Mouse (Mus musculus) MEL (cell line): ENCODE results near the gene Slc13a2. TPM values are rescaled to one million over a fixed set of nuclear protein-coding genes. Genes with fewer than 3 reads are reported as not detected.
A peak's percentile ranks its signal among the peaks of the same experiment; 100 is the strongest.

Experiments used
- DNase-seq: peaks from one replicate; pipeline ENCODE4 v3.0.0; 2011; ENCODE audit warnings: low read depth, low spot score
- H3K27ac ChIP-seq: 2 replicates; pipeline ENCODE4 v1.5.1; 2012; ENCODE audit warnings: low read depth, mild to moderate bottlenecking, control low read depth, low read length, moderate library complexity; ENCODE audit not compliant: control insufficient read depth
- H3K27me3 ChIP-seq, 2 experiments: fragments of 150-350 bp in 1 of 2; sonication (generic) in 1 of 2; 2 replicates each; pipeline ENCODE4 v1.6.1; 2012; ENCODE audit warnings: low read length in 2 of 2, mild to moderate bottlenecking in 2 of 2, improper control_type of control experiment in 1 of 2, moderate library complexity in 1 of 2; ENCODE audit not compliant: insufficient read depth in 2 of 2, control insufficient read depth in 1 of 2
- H3K36me3 ChIP-seq, 2 experiments: 2 replicates each; pipeline ENCODE4 v1.6.1; 2012 to 2014; ENCODE audit warnings: low read length in 2 of 2, improper control_type of control experiment in 1 of 2, inconsistent platforms in 1 of 2, mild to moderate bottlenecking in 1 of 2; ENCODE audit not compliant: insufficient read depth in 2 of 2, control insufficient read depth in 1 of 2
- H3K4me1 ChIP-seq, 2 experiments: fragments of 150-350 bp in 1 of 2; sonication (generic) in 1 of 2; 2 replicates each; pipeline ENCODE4 v1.6.1; 2012; ENCODE audit warnings: low read length in 2 of 2, improper control_type of control experiment in 1 of 2, mild to moderate bottlenecking in 1 of 2; ENCODE audit not compliant: insufficient read depth in 2 of 2, control insufficient read depth in 1 of 2
- H3K4me3 ChIP-seq, 2 experiments: fragments of 150-350 bp in 1 of 2; sonication (generic) in 1 of 2; 2 replicates each; pipeline ENCODE4 v1.5.1; 2012; ENCODE audit warnings: low read depth in 2 of 2, low read length in 2 of 2, mild to moderate bottlenecking in 2 of 2, moderate library complexity in 2 of 2, control low read depth in 1 of 2, improper control_type of control experiment in 1 of 2; ENCODE audit not compliant: control insufficient read depth in 1 of 2, insufficient read depth in 1 of 2
- H3K79me2 ChIP-seq: 2 replicates; pipeline ENCODE4 v1.6.1; 2012; ENCODE audit warnings: mild to moderate bottlenecking, low read length, moderate library complexity; ENCODE audit not compliant: control insufficient read depth, poor library complexity, insufficient read depth
- H3K9ac ChIP-seq: 2 replicates; pipeline ENCODE4 v1.6.1; 2012; ENCODE audit warnings: low read depth, mild to moderate bottlenecking, control low read depth, low read length, moderate library complexity; ENCODE audit not compliant: control insufficient read depth, poor library complexity, severe bottlenecking
- H3K9me3 ChIP-seq: fragments of 150-350 bp; sonication (generic); replicated peaks from 2 replicates; pipeline ENCODE4 v1.6.1; 2012; ENCODE audit warnings: mild to moderate bottlenecking, low read length, improper control_type of control experiment, moderate library complexity; ENCODE audit not compliant: insufficient read depth
- BHLHE40 ChIP-seq: IDR thresholded peaks from 2 replicates; pipeline ENCODE4 v1.6.1; 2012; ENCODE audit warnings: low read depth, mild to moderate bottlenecking, inconsistent platforms, low read length, improper control_type of control experiment, borderline replicate concordance
- CHD1 ChIP-seq: IDR thresholded peaks from 2 replicates; pipeline ENCODE4 v1.6.1; 2012; ENCODE audit warnings: low read depth, mild to moderate bottlenecking, inconsistent platforms, low read length, improper control_type of control experiment
- CHD2 ChIP-seq: IDR thresholded peaks from 2 replicates; pipeline ENCODE4 v1.6.1; 2011; ENCODE audit warnings: low read length, improper control_type of control experiment
- CTCF ChIP-seq, 3 experiments: IDR thresholded peaks in 2 of 3; conservative IDR thresholded peaks in 1 of 3; 2 replicates each; pipeline ENCODE4 v1.5.1; 2011 to 2012; ENCODE audit warnings: low read length in 3 of 3, low read depth in 2 of 3, mild to moderate bottlenecking in 2 of 3, improper control_type of control experiment in 1 of 3, inconsistent platforms in 1 of 3, mixed read lengths in 1 of 3, moderate library complexity in 1 of 3; ENCODE audit not compliant: control insufficient read depth in 1 of 3, insufficient read depth in 1 of 3, poor library complexity in 1 of 3, severe bottlenecking in 1 of 3
- E2F4 ChIP-seq: IDR thresholded peaks from 2 replicates; pipeline ENCODE4 v1.6.1; 2011; ENCODE audit warnings: low read depth, low read length, improper control_type of control experiment, borderline replicate concordance
- EP300 ChIP-seq, 2 experiments: IDR thresholded peaks; 2 replicates each; pipeline ENCODE4 v1.6.1; 2011; ENCODE audit warnings: improper control_type of control experiment in 2 of 2, low read length in 2 of 2, low read depth in 1 of 2, mild to moderate bottlenecking in 1 of 2
- ETS1 ChIP-seq: IDR thresholded peaks from 2 replicates; pipeline ENCODE4 v1.6.1; 2012; ENCODE audit warnings: low read depth, mild to moderate bottlenecking, inconsistent platforms, low read length, improper control_type of control experiment, moderate library complexity
- GABPA ChIP-seq: IDR thresholded peaks from 2 replicates; pipeline ENCODE4 v1.6.1; 2012; ENCODE audit warnings: low read depth, mild to moderate bottlenecking, inconsistent platforms, low read length, improper control_type of control experiment, moderate library complexity
- GATA1 ChIP-seq: IDR thresholded peaks from 2 replicates; pipeline ENCODE4 v1.6.1; 2011; ENCODE audit warnings: low read depth, low read length, improper control_type of control experiment
- HCFC1 ChIP-seq: IDR thresholded peaks from 2 replicates; pipeline ENCODE4 v1.6.1; 2012; ENCODE audit warnings: low read depth, mild to moderate bottlenecking, inconsistent platforms, low read length, improper control_type of control experiment, moderate library complexity
- JUND ChIP-seq: IDR thresholded peaks from 2 replicates; pipeline ENCODE4 v1.6.1; 2011; ENCODE audit warnings: low read depth, mild to moderate bottlenecking, improper control_type of control experiment, low read length
- KAT2A ChIP-seq: conservative IDR thresholded peaks from 2 replicates; pipeline ENCODE4 v1.6.1; 2012; ENCODE audit warnings: low read depth, low read length, improper control_type of control experiment, inconsistent platforms
- MAFK ChIP-seq: IDR thresholded peaks from 2 replicates; pipeline ENCODE4 v1.6.1; 2011; ENCODE audit warnings: low read depth, mild to moderate bottlenecking, low read length, improper control_type of control experiment, borderline replicate concordance
- MAX ChIP-seq: IDR thresholded peaks from 2 replicates; pipeline ENCODE4 v1.6.1; 2011; ENCODE audit warnings: low read length, improper control_type of control experiment
- MAZ ChIP-seq: IDR thresholded peaks from 2 replicates; pipeline ENCODE4 v1.6.1; 2012; ENCODE audit warnings: low read depth, mild to moderate bottlenecking, inconsistent platforms, low read length, improper control_type of control experiment
- MEF2A ChIP-seq: IDR thresholded peaks from 2 replicates; pipeline ENCODE4 v1.6.1; 2014; ENCODE audit warnings: low read depth, mild to moderate bottlenecking, inconsistent platforms, low read length, improper control_type of control experiment; ENCODE audit not compliant: poor library complexity, insufficient replicate concordance, severe bottlenecking; ENCODE audit errors: extremely low read depth
- MXI1 ChIP-seq: IDR thresholded peaks from 2 replicates; pipeline ENCODE4 v1.6.1; 2011; ENCODE audit warnings: mild to moderate bottlenecking, low read depth, low read length, improper control_type of control experiment
- MYB ChIP-seq: IDR thresholded peaks from 2 replicates; pipeline ENCODE4 v1.6.1; 2011; ENCODE audit warnings: mild to moderate bottlenecking, low read depth, low read length, improper control_type of control experiment
- NELFE ChIP-seq: IDR thresholded peaks from 2 replicates; pipeline ENCODE4 v1.6.1; 2011; ENCODE audit warnings: low read depth, low read length, improper control_type of control experiment
- NRF1 ChIP-seq: IDR thresholded peaks from 2 replicates; pipeline ENCODE4 v1.6.1; 2014; ENCODE audit warnings: low read depth, mild to moderate bottlenecking, inconsistent platforms, low read length, improper control_type of control experiment, moderate library complexity; ENCODE audit not compliant: poor library complexity, insufficient read depth, severe bottlenecking
- POLR2A ChIP-seq, 2 experiments: IDR thresholded peaks; 2 replicates each; pipeline ENCODE4 v1.6.1; 2011 to 2012; ENCODE audit warnings: low read length in 2 of 2, mild to moderate bottlenecking in 2 of 2, control low read depth in 1 of 2, improper control_type of control experiment in 1 of 2, low read depth in 1 of 2, moderate library complexity in 1 of 2; ENCODE audit not compliant: control insufficient read depth in 1 of 2, insufficient read depth in 1 of 2, poor library complexity in 1 of 2
- POLR2AphosphoS2 ChIP-seq: IDR thresholded peaks from 2 replicates; pipeline ENCODE4 v1.6.1; 2011; ENCODE audit warnings: low read length, improper control_type of control experiment
- POLR2AphosphoS5 ChIP-seq: IDR thresholded peaks from 2 replicates; pipeline ENCODE4 v1.6.1; 2012; ENCODE audit warnings: low read depth, borderline replicate concordance, mild to moderate bottlenecking, inconsistent platforms, low read length, moderate library complexity, mixed read lengths
- RAD21 ChIP-seq: IDR thresholded peaks from 2 replicates; pipeline ENCODE4 v1.6.1; 2011; ENCODE audit warnings: mild to moderate bottlenecking, low read depth, low read length, improper control_type of control experiment
- SIN3A ChIP-seq: IDR thresholded peaks from 2 replicates; pipeline ENCODE4 v1.6.1; 2012; ENCODE audit warnings: low read length, improper control_type of control experiment, inconsistent platforms
- SMC3 ChIP-seq: IDR thresholded peaks from 2 replicates; pipeline ENCODE4 v1.6.1; 2011; ENCODE audit warnings: low read depth, low read length, improper control_type of control experiment
- TAL1 ChIP-seq: IDR thresholded peaks from 2 replicates; pipeline ENCODE4 v1.6.1; 2012; ENCODE audit warnings: mild to moderate bottlenecking, inconsistent platforms, low read length, moderate library complexity, mixed read lengths
- TBP ChIP-seq: IDR thresholded peaks from 2 replicates; pipeline ENCODE4 v1.8.0; 2011; ENCODE audit warnings: low read depth, low read length, improper control_type of control experiment
- TCF12 ChIP-seq: IDR thresholded peaks from 2 replicates; pipeline ENCODE4 v1.6.1; 2014; ENCODE audit warnings: low read depth, mild to moderate bottlenecking, inconsistent platforms, low read length, improper control_type of control experiment, moderate library complexity
- UBTF ChIP-seq: IDR thresholded peaks from 2 replicates; pipeline ENCODE4 v1.6.1; 2012; ENCODE audit warnings: low read depth, mild to moderate bottlenecking, inconsistent platforms, low read length, improper control_type of control experiment, moderate library complexity, borderline replicate concordance; ENCODE audit not compliant: insufficient read depth
- USF1 ChIP-seq: IDR thresholded peaks from 2 replicates; pipeline ENCODE4 v1.6.1; 2014; ENCODE audit warnings: low read depth, mild to moderate bottlenecking, inconsistent platforms, low read length, improper control_type of control experiment, moderate library complexity
- USF2 ChIP-seq, 2 experiments: IDR thresholded peaks; 2 replicates each; pipeline ENCODE4 v1.6.1; 2011 to 2012; ENCODE audit warnings: improper control_type of control experiment in 2 of 2, low read length in 2 of 2, borderline replicate concordance in 1 of 2, inconsistent platforms in 1 of 2, low read depth in 1 of 2, mild to moderate bottlenecking in 1 of 2; ENCODE audit not compliant: insufficient read depth in 1 of 2
- ZC3H11A ChIP-seq: IDR thresholded peaks from 2 replicates; pipeline ENCODE4 v1.6.1; 2012; ENCODE audit warnings: low read depth, mild to moderate bottlenecking, inconsistent platforms, low read length, improper control_type of control experiment
- ZKSCAN1 ChIP-seq: IDR thresholded peaks from 2 replicates; pipeline ENCODE4 v1.6.1; 2012; ENCODE audit warnings: low read depth, mild to moderate bottlenecking, inconsistent platforms, low read length, improper control_type of control experiment, moderate library complexity
- ZMIZ1 ChIP-seq: IDR thresholded peaks from 2 replicates; pipeline ENCODE4 v1.6.1; 2012; ENCODE audit warnings: low read depth, mild to moderate bottlenecking, inconsistent platforms, low read length, improper control_type of control experiment, moderate library complexity
- ZNF384 ChIP-seq: IDR thresholded peaks from 2 replicates; pipeline ENCODE4 v1.6.1; 2012; ENCODE audit warnings: low read depth, mild to moderate bottlenecking, inconsistent platforms, low read length, improper control_type of control experiment
- polyA plus RNA-seq, 2 experiments: library from polyadenylated mRNA; stranded (reverse) in 1 of 2; unstranded in 1 of 2; fragments of >175 nt in 1 of 2; fragments of >200 nt in 1 of 2; gene quantifications; 2 replicates each; pipeline versions ENCODE4 v1.2.1 to v1.2.4; 2012; ENCODE audit warnings: low replicate concordance in 2 of 2, low read depth in 1 of 2; ENCODE audit not compliant: insufficient read length in 2 of 2, insufficient read depth in 1 of 2, missing spikeins in 1 of 2
- total RNA-seq: library from RNA; depleted of rRNA; stranded (reverse); fragments of 300-350 nt; gene quantifications from 2 replicates; pipeline ENCODE4 v1.2.3, GENCODE M21; 2012

Gene Slc13a2
- total and polyA plus RNA-seq, 3 experiments, result not detected

DNA sequence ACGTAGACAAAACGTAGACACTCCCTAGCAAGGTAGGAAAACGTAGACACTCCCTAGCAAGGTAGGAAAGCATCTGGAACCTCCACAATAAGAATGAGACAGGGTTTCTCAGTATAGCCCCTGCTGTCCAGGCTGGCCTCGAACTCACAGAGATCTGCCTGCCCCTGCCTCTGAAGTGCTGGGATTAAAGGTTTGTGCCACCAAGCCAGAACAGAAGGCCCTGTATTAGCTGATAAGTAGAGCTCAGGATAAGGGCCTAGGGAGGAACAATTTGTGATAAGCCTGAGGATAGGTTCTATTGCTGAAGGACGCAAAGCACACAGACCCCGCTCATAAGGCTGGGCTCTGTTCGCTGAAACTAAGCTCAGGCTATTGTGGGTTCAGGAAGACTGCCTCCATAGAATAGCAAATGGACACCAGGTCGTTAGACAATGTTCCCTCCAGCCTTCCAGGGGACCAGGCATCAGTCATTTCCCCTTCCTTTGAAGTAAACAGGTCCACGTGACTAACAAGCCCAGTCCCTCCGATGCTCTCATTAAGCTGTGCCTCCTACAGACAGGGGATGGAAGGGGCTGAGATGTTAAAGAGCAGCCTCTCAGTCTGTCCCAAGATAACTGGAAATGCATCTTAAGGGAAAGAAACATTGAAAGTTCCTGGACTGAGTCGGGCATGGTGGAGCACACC, 8.3 kb upstream of the Slc13a2 start:
- peaks cover 0 to 16% of the 10 kb centered on the region in 2 experiments; a peak in 2 of 4 replicates for H3K4me1 ChIP-seq
- peak overlapping the region; percentile 35; the same call in 1 of the 2 replicates for H3K9ac ChIP-seq
- peak overlapping the region; percentile 54 to 55 for H3K4me3 ChIP-seq
- no peak overlapping the region for H3K27ac ChIP-seq
- peaks cover 0 to 8% of the 10 kb centered on the region in 2 experiments; a peak in 1 of 4 replicates for H3K36me3 ChIP-seq
- DNase-seq, result peak; percentile 93
- H3K27me3 ChIP-seq, result peaks cover 1 to 2% of the 10 kb centered on the region in 2 experiments; a peak in 1 of 4 replicates
- no peaks in the 10 kb centered on the region for H3K9me3 ChIP-seq
- no peaks in the 10 kb centered on the region for H3K79me2 ChIP-seq
- peak; percentile 67; the same call in 1 of the 2 replicates for TF ChIP-seq KAT2A
- TF ChIP-seq TCF12, result no peak
- no peak for TF ChIP-seq EP300 (IDR thresholded peaks at IDR 0.05; ENCODE audit: low read depth in 1 of 2, low read length in 2 of 2)
- TF ChIP-seq JUND, result no peak
- no peak for TF ChIP-seq ZKSCAN1
- TF ChIP-seq CHD1, result no peak
- peak; percentile 19; the same call in 1 of the 2 replicates for TF ChIP-seq MAZ
- peak; percentile 98 for TF ChIP-seq MAFK
- no peak for TF ChIP-seq GABPA
- TF ChIP-seq MYB, result no peak
- no peak for TF ChIP-seq NELFE
- TF ChIP-seq E2F4, result no peak
- peak; percentile 12; the same call in 1 of the 2 replicates for TF ChIP-seq HCFC1
- peak; percentile 89 for TF ChIP-seq USF1
- TF ChIP-seq ETS1, result 0 out of 2 replicates have a peak, but pooled peaks have one; percentile 13
- TF ChIP-seq UBTF, result no peak
- TF ChIP-seq BHLHE40, result peak; percentile 54; the same call in 1 of the 2 replicates
- TF ChIP-seq SMC3, result no peak
- no peak for TF ChIP-seq MEF2A
- TF ChIP-seq MAX, result peak; percentile 83
- TF ChIP-seq ZNF384, result no peak
- peak; percentile 78 for TF ChIP-seq GATA1
- no peak for TF ChIP-seq RAD21
- no peak for TF ChIP-seq ZC3H11A
- TF ChIP-seq SIN3A, result no peak; the same call in none of the 2 replicates
- peak; percentile 66 for TF ChIP-seq MXI1
- no peak for TF ChIP-seq CTCF (IDR thresholded peaks at IDR 0.05 in 2 of 3, conservative IDR thresholded peaks at IDR 0.05 in 1 of 3; ENCODE audit: control insufficient read depth in 1 of 3, insufficient read depth in 1 of 3, low read depth in 2 of 3, low read length in 3 of 3, poor library complexity in 1 of 3, severe bottlenecking in 1 of 3)
- TF ChIP-seq TBP, result peak; percentile 100
- TF ChIP-seq POLR2A (IDR thresholded peaks at IDR 0.05; ENCODE audit: control insufficient read depth in 1 of 2, insufficient read depth in 1 of 2, low read depth in 1 of 2, low read length in 2 of 2, poor library complexity in 1 of 2), result no peak
- no peak for TF ChIP-seq POLR2AphosphoS5
- TF ChIP-seq USF2 (IDR thresholded peaks at IDR 0.05; ENCODE audit: borderline replicate concordance in 1 of 2, insufficient read depth in 1 of 2, low read depth in 1 of 2, low read length in 2 of 2), result peak in 1 of 2 experiments; percentile 49; a peak in 1 of 4 replicates
- peak; percentile 32; the same call in 1 of the 2 replicates for TF ChIP-seq NRF1
- no peak for TF ChIP-seq ZMIZ1
- TF ChIP-seq TAL1, result no peak
- no peak for TF ChIP-seq POLR2AphosphoS2
- TF ChIP-seq CHD2, result no peak
